8 mouse cellular contexts compared by ENCODE assay signal in the genomic region with DNA sequence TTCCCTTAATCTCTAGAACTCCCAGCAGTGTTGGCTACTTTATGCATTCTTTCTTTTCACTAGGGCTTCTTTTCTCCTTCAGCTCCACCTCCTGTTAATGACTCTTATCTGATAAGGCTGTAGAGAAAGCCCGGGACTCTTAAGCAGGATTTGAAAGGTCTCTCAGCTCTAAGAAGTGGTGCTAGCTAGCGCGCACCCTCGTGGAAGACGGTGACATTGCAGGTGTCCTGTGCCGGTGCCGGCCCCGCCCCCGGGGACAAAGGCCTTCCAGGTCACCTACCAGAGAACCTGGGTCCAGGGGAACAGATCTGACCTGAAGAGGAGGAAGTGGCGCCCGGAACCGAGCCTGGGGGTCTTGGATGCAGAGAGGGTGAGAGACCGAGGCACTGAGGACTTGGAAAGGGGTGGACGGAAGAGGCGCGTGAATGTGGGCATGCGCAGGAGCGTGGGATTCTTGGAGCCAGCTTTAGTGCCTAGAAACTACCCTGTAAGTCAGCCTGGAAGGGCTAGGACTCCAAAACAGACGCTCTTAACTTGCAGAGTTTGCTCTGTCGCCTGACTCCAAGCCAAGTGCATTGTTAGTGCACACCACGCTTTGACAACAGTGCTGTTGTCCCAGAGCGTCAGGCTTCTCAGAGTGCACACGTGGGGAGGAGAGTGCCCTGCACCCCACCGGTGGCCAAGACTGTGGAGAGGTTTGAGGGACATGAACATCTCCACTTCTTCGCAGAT. TPM values are rescaled to one million over a fixed set of nuclear protein-coding genes. Genes with fewer than 3 reads are reported as not detected.
DNase-seq lines count a peak whose midpoint lies in the region; ATAC-seq and TF ChIP-seq lines count a peak whose summit lies in the region.

A gene (plus strand): TSS at position 253 of the 732 bp plus-strand sequence.

- in situ Hi-C loops in ES-E14 (cut with MboI; ENCODE audit: low sequenced_read_pairs in 2 of 2, unreplicated experiment in 2 of 2), result no loop called here

- peak; percentile 82 for ATAC-seq in forebrain, embryonic 15.5 days (replicated peaks)
- ATAC-seq in lung, embryonic 15.5 days (ENCODE audit: borderline replicate concordance, extremely low read depth, low FRiP score, low TSS enrichment), result peak; percentile 76

- peaks cover 6% of the 10 kb centered on the region; the same call in 1 of the 2 replicates for H3K36me3 ChIP-seq in ES-E14 (ENCODE audit: control insufficient read depth, insufficient read depth, low read length, poor library complexity, severe bottlenecking)
- H3K36me3 ChIP-seq in forebrain, embryonic 15.5 days, result no peaks in the 10 kb centered on the region
- no peaks in the 10 kb centered on the region for H3K36me3 ChIP-seq in lung, embryonic 15.5 days
- H3K36me3 ChIP-seq in thymus, adult 2 months (ENCODE audit: control insufficient read depth, insufficient read depth, low read length), result no peaks in the 10 kb centered on the region

- H3K9ac ChIP-seq in ES-E14 (ENCODE audit: insufficient read depth, low read depth, low read length, poor library complexity, severe bottlenecking), result peak within 1 kb of the TSS; percentile 72
- H3K9ac ChIP-seq in forebrain, embryonic 15.5 days (replicated peaks), result peak within 1 kb of the TSS; percentile 71
- peak within 1 kb of the TSS; percentile 60 for H3K9ac ChIP-seq in lung, embryonic 15.5 days

- H3K4me2 ChIP-seq in forebrain, embryonic 15.5 days (replicated peaks), result peak within 1 kb of the TSS; percentile 66
- peak within 1 kb of the TSS; percentile 81 for H3K4me2 ChIP-seq in lung, embryonic 15.5 days

- peaks cover 10% of the 10 kb centered on the region; the same call in 1 of the 2 replicates for H3K27me3 ChIP-seq in forebrain, embryonic 15.5 days
- H3K27me3 ChIP-seq in lung, embryonic 15.5 days, result 0 out of 2 replicates have a peak, but pooled peaks cover 3% of the 10 kb centered on the region
- H3K27me3 ChIP-seq in thymus, adult 2 months (ENCODE audit: control insufficient read depth, insufficient read depth, low read length), result no peaks in the 10 kb centered on the region

- peaks cover 3 to 8% of the 10 kb centered on the region in 2 experiments; a peak in 3 of 4 replicates for H3K4me1 ChIP-seq in ES-E14 (ENCODE audit: control insufficient read depth in 2 of 2, insufficient read depth in 2 of 2, low read length in 2 of 2, poor library complexity in 1 of 2)
- peaks cover 22% of the 10 kb centered on the region for H3K4me1 ChIP-seq in forebrain, embryonic 15.5 days
- H3K4me1 ChIP-seq in lung, embryonic 15.5 days, result peaks cover 19% of the 10 kb centered on the region
- H3K4me1 ChIP-seq in olfactory bulb, adult 2 months (ENCODE audit: control insufficient read depth, insufficient read depth, low read length), result peaks cover 10% of the 10 kb centered on the region
- peaks cover 14% of the 10 kb centered on the region for H3K4me1 ChIP-seq in thymus, adult 2 months (replicated peaks; ENCODE audit: control insufficient read depth, insufficient read depth, low read length)

- peak; percentile 98 for TF ChIP-seq CTCF in layer of hippocampus, adult 2 months (conservative IDR thresholded peaks at IDR 0.05)
- TF ChIP-seq CTCF in olfactory bulb, adult 2 months (IDR thresholded peaks at IDR 0.05; ENCODE audit: insufficient read depth, low read depth, low read length), result peak; percentile 97
- TF ChIP-seq CTCF in thymus, adult 2 months (IDR thresholded peaks at IDR 0.05; ENCODE audit: borderline replicate concordance, control insufficient read depth, extremely low read depth, insufficient read depth, low read length, poor library complexity), result peak; percentile 95

- peak within 1 kb of the TSS; percentile 65 to 69 for H3K4me3 ChIP-seq in ES-E14 (ENCODE audit: insufficient read depth in 1 of 2, low read depth in 1 of 2, low read length in 2 of 2, poor library complexity in 1 of 2, severe bottlenecking in 1 of 2)
- peak within 1 kb of the TSS; percentile 64 for H3K4me3 ChIP-seq in forebrain, embryonic 15.5 days
- peak within 1 kb of the TSS; percentile 68 for H3K4me3 ChIP-seq in layer of hippocampus, adult 2 months
- peak within 1 kb of the TSS; percentile 57 for H3K4me3 ChIP-seq in lung, embryonic 15.5 days
- peak within 1 kb of the TSS; percentile 87 for H3K4me3 ChIP-seq in olfactory bulb, adult 2 months (ENCODE audit: insufficient read depth, low read depth, low read length)
- peak within 1 kb of the TSS; percentile 65 for H3K4me3 ChIP-seq in thymus, adult 2 months (ENCODE audit: control insufficient read depth, insufficient read depth, low read length)

- TF ChIP-seq POLR2A in olfactory bulb, adult 2 months (IDR thresholded peaks at IDR 0.05; ENCODE audit: insufficient read depth, low read depth, low read length), result no peak
- no peak for TF ChIP-seq POLR2A in thymus, adult 2 months (IDR thresholded peaks at IDR 0.05; ENCODE audit: control insufficient read depth, extremely low read depth, insufficient read depth, low read length, poor library complexity)

- H3K9me3 ChIP-seq in ES-E14 (ENCODE audit: control insufficient read depth, insufficient read depth, low read depth, low read length), result no peaks in the 10 kb centered on the region
- no peaks in the 10 kb centered on the region for H3K9me3 ChIP-seq in forebrain, embryonic 15.5 days
- H3K9me3 ChIP-seq in lung, embryonic 15.5 days, result no peaks in the 10 kb centered on the region

- no peak within 1 kb of the TSS for H3K27ac ChIP-seq in ES-E14 (ENCODE audit: insufficient read depth, low read depth, low read length, poor library complexity, severe bottlenecking)
- H3K27ac ChIP-seq in forebrain, embryonic 15.5 days (replicated peaks), result peak within 1 kb of the TSS; percentile 63
- peak within 1 kb of the TSS; percentile 90 for H3K27ac ChIP-seq in layer of hippocampus, adult 2 months
- H3K27ac ChIP-seq in lung, embryonic 15.5 days, result peak within 1 kb of the TSS; percentile 84
- H3K27ac ChIP-seq in olfactory bulb, adult 2 months (ENCODE audit: insufficient read depth, low read depth, low read length), result no peak within 1 kb of the TSS
- no peak within 1 kb of the TSS for H3K27ac ChIP-seq in thymus, adult 2 months (ENCODE audit: control insufficient read depth, insufficient read depth, low read length)

- WGBS in forebrain, embryonic 15.5 days, result 0% methylated on average over 25 of the region's 25 CpGs
- WGBS in lung, embryonic 15.5 days, result under 1% methylated on average over 25 of the region's 25 CpGs
- WGBS in olfactory bulb, adult 2 months, result 1% methylated on average over 25 of the region's 25 CpGs
- under 1% methylated on average over 25 of the region's 25 CpGs for WGBS in thymus, adult 2 months

- peak; percentile 86 for DNase-seq in ES-E14 (ENCODE audit: low read depth, low spot score)
- peak; percentile 75 for DNase-seq in cerebellum, adult 11-12 months
- DNase-seq in heart, postnatal 4 days, result peak; percentile 86
- peak; percentile 78 to 80 for DNase-seq in layer of hippocampus, adult 2 months (ENCODE audit: low spot score in 2 of 2)
- peak; percentile 81 for DNase-seq in thymus, adult 2 months

TF ChIP-seq in ES-E14, 5 proteins besides CTCF, POLR2A, EP300 and RAD21:
- TF ChIP-seq MAFK (IDR thresholded peaks at IDR 0.05; ENCODE audit: insufficient read depth, low read depth, low read length), result no peak
- peak; percentile 33; the same call in 1 of the 2 replicates for TF ChIP-seq HCFC1 (IDR thresholded peaks at IDR 0.05; ENCODE audit: borderline replicate concordance, insufficient read depth, low read length)
- no peak for TF ChIP-seq ZC3H11A (IDR thresholded peaks at IDR 0.05; ENCODE audit: borderline replicate concordance, low read depth, low read length)

RNA-seq across cellular contexts. Expression of the gene that starts here (rescaled TPM):
- total RNA-seq in ES-E14 (2012; rRNA removed), result 16.5 and 22.2 TPM in 2 replicates
- polyA plus RNA-seq in forebrain, embryonic 15.5 days (2015; fragmentation: Nextera tagmentation; extraction: Ambion mirVana), result 16.0 and 17.2 TPM in 2 replicates
- total RNA-seq in heart, postnatal 4 days (2021), result 10 to 100 TPM; 12.1 to 15.3 TPM
- 1 to 10 TPM; 4.9 to 5.5 TPM for total RNA-seq in layer of hippocampus, adult 2 months (2021)
- 31.2 and 31.9 TPM in 2 replicates for polyA plus RNA-seq in lung, embryonic 15.5 days (2015; fragmentation: Nextera tagmentation; extraction: Ambion mirVana)
- not detected in 2 replicates for polyA plus RNA-seq in olfactory bulb, adult 2 months (2012; ENCODE audit: insufficient read depth, insufficient read length, low replicate concordance, missing spikeins)
- 18.6 and 20.5 TPM in 2 replicates for polyA plus RNA-seq in thymus, adult 2 months (2012; rRNA removed)

Comparison
In these comparisons a context has a peak if more than half of its experiments do, and no peak if none do; other contexts are left out.
1. RNA of the gene that starts here (polyA plus RNA-seq): 31.2 to 31.9 TPM in lung, embryonic 15.5 days, 18.6 to 20.5 TPM in thymus, adult 2 months and 16.0 to 17.2 TPM in forebrain, embryonic 15.5 days; not detected in olfactory bulb, adult 2 months; every median in the first group is over 10 times any median in the second.
2. H3K27ac ChIP-seq: peak in forebrain, embryonic 15.5 days (single experiment), layer of hippocampus, adult 2 months (single experiment) and lung, embryonic 15.5 days (single experiment); none in ES-E14 (single experiment), olfactory bulb, adult 2 months (single experiment) and thymus, adult 2 months (single experiment).
3. Peak in every context shown above with its lines, with median percentiles within 50 percentile points of each other: DNase-seq, H3K4me3 ChIP-seq, H3K9ac ChIP-seq and CTCF ChIP-seq.